Comparison of ENCODE assay signal across 8 mouse cellular contexts in genomic region chr15:101198218-101198617, GRCm38 (mm10). TPM values are rescaled to one million over a fixed set of nuclear protein-coding genes. Genes with fewer than 3 reads are reported as not detected.
DNase-seq lines count a peak whose midpoint lies in the region; ATAC-seq and TF ChIP-seq lines count a peak whose summit lies in the region.

No protein-coding gene starts in this region.

- no peak overlapping the region for H3ac ChIP-seq in C2C12 (ENCODE audit: control insufficient read depth, insufficient read length, low read depth)

- ATAC-seq in heart, embryonic 11.5 days (replicated peaks; ENCODE audit: insufficient number of reproducible peaks, low FRiP score, low TSS enrichment): peak; percentile 70
- peak; percentile 84 for ATAC-seq in kidney, embryonic 15.5 days (replicated peaks; ENCODE audit: low FRiP score)
- ATAC-seq in liver, embryonic 16.5 days (ENCODE audit: low read depth): 0 out of 2 replicates have a peak, but pooled peaks have one; percentile 43
- ATAC-seq in neural tube, embryonic 13.5 days (ENCODE audit: low read depth): peak; percentile 59; the same call in 1 of the 2 replicates

- no peak overlapping the region for H3K4me3 ChIP-seq in C2C12 (ENCODE audit: insufficient read depth, poor library complexity, severe bottlenecking)
- H3K4me3 ChIP-seq in heart, embryonic 11.5 days (ENCODE audit: low read depth, low read length): no peak overlapping the region
- H3K4me3 ChIP-seq in kidney, embryonic 15.5 days (replicated peaks): no peak overlapping the region
- H3K4me3 ChIP-seq in liver, embryonic 16.5 days (ENCODE audit: low read depth, low read length): no peak overlapping the region
- no peak overlapping the region for H3K4me3 ChIP-seq in neural tube, embryonic 13.5 days

- H3K27ac ChIP-seq in heart, embryonic 11.5 days (ENCODE audit: low read depth, low read length): no peak overlapping the region
- peak overlapping the region; percentile 88 for H3K27ac ChIP-seq in kidney, embryonic 15.5 days
- no peak overlapping the region for H3K27ac ChIP-seq in liver, embryonic 16.5 days (ENCODE audit: low read length)
- H3K27ac ChIP-seq in neural tube, embryonic 13.5 days (replicated peaks): no peak overlapping the region

- TF ChIP-seq CTCF in C2C12 (IDR thresholded peaks at IDR 0.05; ENCODE audit: control insufficient read depth, insufficient read depth, insufficient read length): peak; percentile 96

- no peaks in the 10 kb centered on the region for H3K27me3 ChIP-seq in C2C12 (ENCODE audit: control insufficient read depth, insufficient read depth, insufficient read length)
- no peaks in the 10 kb centered on the region for H3K27me3 ChIP-seq in heart, embryonic 11.5 days (ENCODE audit: control insufficient read depth, insufficient read depth, low read length)
- no peaks in the 10 kb centered on the region for H3K27me3 ChIP-seq in kidney, embryonic 15.5 days
- no peaks in the 10 kb centered on the region for H3K27me3 ChIP-seq in liver, embryonic 16.5 days (ENCODE audit: control insufficient read depth, insufficient read depth, low read depth, low read length)
- H3K27me3 ChIP-seq in neural tube, embryonic 13.5 days: no peaks in the 10 kb centered on the region

- peak; percentile 72 to 89 for DNase-seq in adrenal gland, adult (ENCODE audit: inconsistent age in 2 of 2, low spot score in 1 of 2)
- peak; percentile 58 for DNase-seq in embryo, embryonic 9.5 days (ENCODE audit: extremely low spot score)
- peak; percentile 55 for DNase-seq in testis, postnatal 14 days (ENCODE audit: low spot score)

- WGBS in heart, embryonic 11.5 days (ENCODE audit: insufficient replicate concordance): 22% methylated on average over 3 of the region's 3 CpGs
- WGBS in kidney, embryonic 15.5 days: 14% methylated on average over 3 of the region's 3 CpGs
- WGBS in liver, embryonic 16.5 days (ENCODE audit: insufficient replicate concordance): 13% methylated on average over 3 of the region's 3 CpGs
- 20% methylated on average over 3 of the region's 3 CpGs for WGBS in neural tube, embryonic 13.5 days

- no peak overlapping the region for H3K4me2 ChIP-seq in heart, embryonic 11.5 days
- H3K4me2 ChIP-seq in kidney, embryonic 15.5 days: no peak overlapping the region
- H3K4me2 ChIP-seq in liver, embryonic 16.5 days (ENCODE audit: low read depth, low read length): no peak overlapping the region
- H3K4me2 ChIP-seq in neural tube, embryonic 13.5 days: no peak overlapping the region

- H3K36me3 ChIP-seq in C2C12 (ENCODE audit: control insufficient read depth, insufficient read depth): no peaks in the 10 kb centered on the region
- H3K36me3 ChIP-seq in heart, embryonic 11.5 days (ENCODE audit: control insufficient read depth, insufficient read depth, low read length): peaks cover 50% of the 10 kb centered on the region
- peaks cover 80% of the 10 kb centered on the region for H3K36me3 ChIP-seq in kidney, embryonic 15.5 days
- H3K36me3 ChIP-seq in liver, embryonic 16.5 days (ENCODE audit: control insufficient read depth, insufficient read depth): peaks cover 11% of the 10 kb centered on the region; the same call in 1 of the 2 replicates
- H3K36me3 ChIP-seq in neural tube, embryonic 13.5 days: peaks cover 88% of the 10 kb centered on the region

- H3K9me3 ChIP-seq in heart, embryonic 11.5 days (replicated peaks; ENCODE audit: control insufficient read depth, low read length): no peaks in the 10 kb centered on the region
- H3K9me3 ChIP-seq in kidney, embryonic 15.5 days (replicated peaks): no peaks in the 10 kb centered on the region
- H3K9me3 ChIP-seq in liver, embryonic 16.5 days (replicated peaks; ENCODE audit: control insufficient read depth, low read length): no peaks in the 10 kb centered on the region
- no peaks in the 10 kb centered on the region for H3K9me3 ChIP-seq in neural tube, embryonic 13.5 days

- no peaks in the 10 kb centered on the region for H3K79me3 ChIP-seq in C2C12 (ENCODE audit: low read depth)

- H3K9ac ChIP-seq in heart, embryonic 11.5 days (ENCODE audit: low read depth, low read length): no peak overlapping the region
- no peak overlapping the region for H3K9ac ChIP-seq in kidney, embryonic 15.5 days
- no peak overlapping the region for H3K9ac ChIP-seq in liver, embryonic 16.5 days (ENCODE audit: low read depth, low read length)
- H3K9ac ChIP-seq in neural tube, embryonic 13.5 days: no peak overlapping the region

- no peaks in the 10 kb centered on the region for H3K79me2 ChIP-seq in C2C12 (ENCODE audit: control insufficient read depth, insufficient read depth)

- H3K4me1 ChIP-seq in heart, embryonic 11.5 days (ENCODE audit: control insufficient read depth, insufficient read depth, low read length): peaks cover 10% of the 10 kb centered on the region
- peaks cover 55% of the 10 kb centered on the region for H3K4me1 ChIP-seq in kidney, embryonic 15.5 days
- peaks cover 18% of the 10 kb centered on the region for H3K4me1 ChIP-seq in liver, embryonic 16.5 days (ENCODE audit: control insufficient read depth, low read depth, low read length)
- peaks cover 1% of the 10 kb centered on the region; the same call in 1 of the 2 replicates for H3K4me1 ChIP-seq in neural tube, embryonic 13.5 days (replicated peaks)

TF ChIP-seq in C2C12, 6 proteins besides CTCF, POLR2A, EP300 and RAD21:
- TF ChIP-seq MAX (IDR thresholded peaks at IDR 0.05) (no peak), MYOG (IDR thresholded peaks at IDR 0.05; ENCODE audit: control insufficient read depth, extremely low read depth, insufficient read length) (no peak), FOSL1 (IDR thresholded peaks at IDR 0.05; ENCODE audit: insufficient read depth, low read length, poor library complexity, severe bottlenecking) (no peak), CEBPB (IDR thresholded peaks at IDR 0.05; ENCODE audit: low read depth) (no peak), USF1 (IDR thresholded peaks at IDR 0.05; ENCODE audit: low read depth) (no peak), MYOD1 (IDR thresholded peaks at IDR 0.05; ENCODE audit: control insufficient read depth, insufficient read length, low read depth) (no peak)

RNA-seq across cellular contexts. Expression of gene Acvr1b, which starts 24.4 kb away (rescaled TPM):
- 3.8 TPM for polyA plus RNA-seq in C2C12 (2012; fragmentation: generic; extraction: Trizol)
- polyA plus RNA-seq in heart, embryonic 11.5 days (2014; fragmentation: Nextera tagmentation; extraction: Ambion mirVana): 8.0 and 8.9 TPM in 2 replicates
- 6.2 and 6.4 TPM in 2 replicates for polyA plus RNA-seq in kidney, embryonic 15.5 days (2015; fragmentation: Nextera tagmentation; extraction: Ambion mirVana)
- 2.0 and 2.1 TPM in 2 replicates for polyA plus RNA-seq in liver, embryonic 16.5 days (2015; fragmentation: Nextera tagmentation; extraction: Ambion mirVana)
- polyA plus RNA-seq in neural tube, embryonic 13.5 days (2015; fragmentation: Nextera tagmentation; extraction: Ambion mirVana): 18.0 and 18.8 TPM in 2 replicates

RNA-seq across cellular contexts. Expression of gene Grasp, which starts 25.8 kb away (rescaled TPM):
- polyA plus RNA-seq in C2C12 (2012; fragmentation: generic; extraction: Trizol): 7.1 TPM
- 4.1 TPM in 2 replicates for polyA plus RNA-seq in heart, embryonic 11.5 days (2014; fragmentation: Nextera tagmentation; extraction: Ambion mirVana)
- polyA plus RNA-seq in kidney, embryonic 15.5 days (2015; fragmentation: Nextera tagmentation; extraction: Ambion mirVana): 4.7 TPM in 2 replicates
- 0.36 and 0.54 TPM in 2 replicates for polyA plus RNA-seq in liver, embryonic 16.5 days (2015; fragmentation: Nextera tagmentation; extraction: Ambion mirVana)
- 4.4 and 4.8 TPM in 2 replicates for polyA plus RNA-seq in neural tube, embryonic 13.5 days (2015; fragmentation: Nextera tagmentation; extraction: Ambion mirVana)

RNA-seq across cellular contexts. Expression of gene Nr4a1, which starts 55.9 kb away (rescaled TPM):
- polyA plus RNA-seq in C2C12 (2012; fragmentation: generic; extraction: Trizol): 8.1 TPM
- 7.5 and 8.1 TPM in 2 replicates for polyA plus RNA-seq in heart, embryonic 11.5 days (2014; fragmentation: Nextera tagmentation; extraction: Ambion mirVana)
- polyA plus RNA-seq in kidney, embryonic 15.5 days (2015; fragmentation: Nextera tagmentation; extraction: Ambion mirVana): 9.8 and 10.0 TPM in 2 replicates
- polyA plus RNA-seq in liver, embryonic 16.5 days (2015; fragmentation: Nextera tagmentation; extraction: Ambion mirVana): 0.67 and 0.69 TPM in 2 replicates
- polyA plus RNA-seq in neural tube, embryonic 13.5 days (2015; fragmentation: Nextera tagmentation; extraction: Ambion mirVana): 6.4 and 7.6 TPM in 2 replicates
